Mouse (Mus musculus): ENCODE measurements around the gene F2rl2. TPM values are rescaled to one million over a fixed set of nuclear protein-coding genes. Genes with fewer than 3 reads are reported as not detected.

F2rl2 gene
- polyA plus RNA-seq, 1 experiment from 2014 or later: 0.30 TPM

DNA sequence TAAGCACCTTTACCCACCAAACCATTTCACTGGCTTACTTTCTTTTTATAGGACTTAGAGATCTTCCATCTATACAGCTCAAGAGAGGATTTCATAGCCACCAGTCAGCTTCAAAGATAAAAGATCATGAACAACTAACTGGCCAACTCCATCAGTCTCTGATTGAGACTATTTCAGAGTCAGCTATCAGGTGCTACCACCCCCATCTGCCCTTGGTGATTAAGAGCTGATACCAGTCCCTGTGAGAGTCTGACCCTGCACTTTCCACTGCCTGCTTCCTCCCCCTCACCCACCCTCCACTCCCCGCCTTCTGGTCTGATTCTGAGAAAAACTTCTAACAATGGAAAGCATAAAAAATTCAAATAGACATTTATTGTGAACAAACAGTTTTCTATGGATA, 8.1 kb upstream of the F2rl2 start:
- no peaks in the 10 kb centered on the region for H3K9me3 ChIP-seq (replicated peaks; ENCODE audit: control insufficient read depth, low read length, poor library complexity, severe bottlenecking)
- no peak overlapping the region for H3K9ac ChIP-seq (ENCODE audit: low read depth, low read length)
- H3K27ac ChIP-seq (ENCODE audit: low read length): no peak overlapping the region
- H3K4me1 ChIP-seq (ENCODE audit: control insufficient read depth, insufficient read depth, low read length): no peaks in the 10 kb centered on the region
- H3K4me3 ChIP-seq (ENCODE audit: low read depth, low read length): no peak overlapping the region
- no peak for ATAC-seq
- 100% methylated on average over 1 of the region's 1 CpGs for WGBS
- H3K27me3 ChIP-seq (ENCODE audit: control insufficient read depth, insufficient read depth, low read depth, low read length): no peaks in the 10 kb centered on the region
- no peaks in the 10 kb centered on the region for H3K36me3 ChIP-seq (ENCODE audit: control insufficient read depth, insufficient read depth, low read length)
- no peak overlapping the region for H3K4me2 ChIP-seq (ENCODE audit: low read length)

- Histone ChIP-seq H3K9me3 (replicated peaks; ENCODE audit: control insufficient read depth, low read length, poor library complexity, severe bottlenecking) (no peaks in the 10 kb centered on the region), H3K9ac (ENCODE audit: low read depth, low read length) (no peak overlapping the region), H3K36me3 (ENCODE audit: control insufficient read depth, insufficient read depth, low read length) (no peaks in the 10 kb centered on the region), H3K27ac (ENCODE audit: low read length) (no peak overlapping the region), H3K27me3 (ENCODE audit: control insufficient read depth, insufficient read depth, low read depth, low read length) (no peaks in the 10 kb centered on the region), H3K4me2 (ENCODE audit: low read length) (no peak overlapping the region), H3K4me1 (ENCODE audit: control insufficient read depth, insufficient read depth, low read length) (peaks cover 4% of the 10 kb centered on the region; the same call in 1 of the 2 replicates), H3K4me3 (ENCODE audit: low read depth, low read length) (no peak overlapping the region)
- no peak for ATAC-seq
- WGBS: 92% methylated on average over 8 of the region's 8 CpGs
Measured at GRCm38 (mm10) chr13:95692201-95692600, 4.5 kb upstream of the F2rl2 start.

DNA sequence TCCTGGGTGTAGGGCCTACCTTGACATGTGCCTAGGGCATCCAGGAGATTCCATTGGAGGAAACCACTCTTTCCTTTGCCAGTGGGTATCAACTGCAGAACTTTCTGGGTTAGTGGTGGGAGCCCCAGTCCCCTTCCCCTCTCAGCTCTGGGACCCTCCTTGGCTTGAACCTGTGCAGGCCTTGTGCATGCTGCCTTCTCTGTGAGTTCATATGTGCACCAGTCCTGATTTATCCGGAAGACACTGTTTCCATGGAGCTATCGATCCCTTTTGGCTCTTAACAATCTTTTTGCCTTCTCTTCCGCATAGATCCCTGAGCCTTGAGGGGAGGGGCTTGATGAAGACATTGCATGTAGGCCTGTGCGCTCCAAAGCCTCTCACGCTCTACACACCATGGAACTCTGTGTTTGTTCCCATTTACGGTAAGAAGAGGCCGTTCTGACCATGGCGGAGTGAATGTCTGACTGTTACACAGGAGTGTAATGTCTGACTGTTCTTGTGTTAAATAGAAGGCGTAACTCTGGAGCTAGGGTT, 466 bp upstream of the F2rl2 start:
- Histone ChIP-seq H3K4me3 (ENCODE audit: low read depth, low read length) (no peak overlapping the region), H3K4me1 (ENCODE audit: control insufficient read depth, insufficient read depth, low read length) (peaks cover 4% of the 10 kb centered on the region; the same call in 1 of the 2 replicates), H3K36me3 (ENCODE audit: control insufficient read depth, insufficient read depth, low read length) (no peaks in the 10 kb centered on the region), H3K27me3 (ENCODE audit: control insufficient read depth, insufficient read depth, low read depth, low read length) (no peaks in the 10 kb centered on the region), H3K4me2 (ENCODE audit: low read length) (no peak overlapping the region), H3K9ac (ENCODE audit: low read depth, low read length) (no peak overlapping the region), H3K27ac (ENCODE audit: low read length) (no peak overlapping the region), H3K9me3 (replicated peaks; ENCODE audit: control insufficient read depth, low read length, poor library complexity, severe bottlenecking) (no peaks in the 10 kb centered on the region)
- 74% methylated on average over 9 of the region's 9 CpGs for WGBS
- ATAC-seq: no peak

DNA sequence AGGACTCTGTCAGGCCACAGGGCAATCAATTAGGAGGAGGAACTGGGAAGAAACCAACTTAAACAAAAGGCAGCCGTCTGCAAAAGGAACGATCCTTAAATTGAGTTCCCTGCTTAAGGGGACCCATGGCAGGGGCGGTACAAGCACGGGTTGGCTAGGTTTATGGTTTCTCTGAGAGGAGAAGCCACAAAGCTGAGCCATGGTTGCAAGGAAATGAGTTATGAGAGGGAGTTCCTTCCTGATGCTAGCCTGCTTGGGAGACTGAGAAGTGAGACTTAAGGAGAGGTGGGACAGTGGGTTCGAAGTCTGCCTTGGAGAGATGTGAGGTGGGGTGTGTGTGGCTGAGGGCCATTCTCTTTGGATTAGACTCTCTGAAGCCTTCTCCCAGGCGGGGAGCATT, 1.2 kb downstream of the F2rl2 start:
- Histone ChIP-seq H3K9me3 (replicated peaks; ENCODE audit: control insufficient read depth, low read length, poor library complexity, severe bottlenecking) (no peaks in the 10 kb centered on the region), H3K27me3 (ENCODE audit: control insufficient read depth, insufficient read depth, low read depth, low read length) (no peaks in the 10 kb centered on the region), H3K36me3 (ENCODE audit: control insufficient read depth, insufficient read depth, low read length) (no peaks in the 10 kb centered on the region), H3K4me3 (ENCODE audit: low read depth, low read length) (no peak overlapping the region), H3K9ac (ENCODE audit: low read depth, low read length) (no peak overlapping the region), H3K4me1 (ENCODE audit: control insufficient read depth, insufficient read depth, low read length) (peaks cover 4% of the 10 kb centered on the region; the same call in 1 of the 2 replicates), H3K27ac (ENCODE audit: low read length) (no peak overlapping the region), H3K4me2 (ENCODE audit: low read length) (no peak overlapping the region)
- ATAC-seq: no peak
- 52% methylated on average over 6 of the region's 6 CpGs for WGBS

GRCm38 (mm10) chr13:95703376-95703775, 6.7 kb downstream of the F2rl2 start:
- H3K9me3 ChIP-seq (replicated peaks; ENCODE audit: control insufficient read depth, low read length, poor library complexity, severe bottlenecking): no peaks in the 10 kb centered on the region
- H3K27ac ChIP-seq (ENCODE audit: low read length): no peak overlapping the region
- no peaks in the 10 kb centered on the region for H3K36me3 ChIP-seq (ENCODE audit: control insufficient read depth, insufficient read depth, low read length)
- H3K27me3 ChIP-seq (ENCODE audit: control insufficient read depth, insufficient read depth, low read depth, low read length): no peaks in the 10 kb centered on the region
- no peak overlapping the region for H3K4me2 ChIP-seq (ENCODE audit: low read length)
- ATAC-seq: no peak
- H3K9ac ChIP-seq (ENCODE audit: low read depth, low read length): no peak overlapping the region
- no peak overlapping the region for H3K4me3 ChIP-seq (ENCODE audit: low read depth, low read length)
- H3K4me1 ChIP-seq (ENCODE audit: control insufficient read depth, insufficient read depth, low read length): no peaks in the 10 kb centered on the region
- WGBS: 80% methylated on average over 5 of the region's 5 CpGs

DNA sequence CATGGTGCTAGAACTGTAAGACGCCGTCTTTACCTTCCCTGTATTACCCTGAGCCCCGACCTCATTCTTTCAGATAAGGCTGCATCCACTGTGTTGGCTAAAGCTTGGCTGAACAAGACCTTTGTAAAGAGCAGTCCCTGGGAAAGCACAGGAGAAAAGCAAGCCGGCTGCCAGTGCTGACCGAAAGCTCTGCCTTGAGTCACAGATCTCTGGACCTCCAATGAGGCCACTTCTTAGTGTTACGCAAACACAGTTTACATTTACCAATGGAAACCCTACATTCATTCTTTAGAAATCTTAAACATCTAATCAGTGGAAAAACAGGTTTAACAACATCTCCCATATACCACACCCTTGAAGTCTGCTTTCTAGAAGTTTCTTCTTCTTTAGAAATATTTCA, 8.9 kb downstream of the F2rl2 start:
- no peak overlapping the region for H3K4me3 ChIP-seq (ENCODE audit: low read depth, low read length)
- no peak overlapping the region for H3K4me2 ChIP-seq (ENCODE audit: low read length)
- H3K27me3 ChIP-seq (ENCODE audit: control insufficient read depth, insufficient read depth, low read depth, low read length): no peaks in the 10 kb centered on the region
- 93% methylated on average over 6 of the region's 6 CpGs for WGBS
- ATAC-seq: no peak
- no peaks in the 10 kb centered on the region for H3K9me3 ChIP-seq (replicated peaks; ENCODE audit: control insufficient read depth, low read length, poor library complexity, severe bottlenecking)
- H3K36me3 ChIP-seq (ENCODE audit: control insufficient read depth, insufficient read depth, low read length): no peaks in the 10 kb centered on the region
- H3K9ac ChIP-seq (ENCODE audit: low read depth, low read length): no peak overlapping the region
- no peak overlapping the region for H3K27ac ChIP-seq (ENCODE audit: low read length)
- H3K4me1 ChIP-seq (ENCODE audit: control insufficient read depth, insufficient read depth, low read length): no peaks in the 10 kb centered on the region

GRCm38 (mm10) chr13:95712054-95712453, 15.4 kb downstream of the F2rl2 start:
- ATAC-seq: no peak
- Histone ChIP-seq H3K9ac (ENCODE audit: low read depth, low read length) (no peak overlapping the region), H3K4me2 (ENCODE audit: low read length) (no peak overlapping the region), H3K9me3 (replicated peaks; ENCODE audit: control insufficient read depth, low read length, poor library complexity, severe bottlenecking) (no peaks in the 10 kb centered on the region), H3K27me3 (ENCODE audit: control insufficient read depth, insufficient read depth, low read depth, low read length) (no peaks in the 10 kb centered on the region), H3K4me3 (ENCODE audit: low read depth, low read length) (no peak overlapping the region), H3K4me1 (ENCODE audit: control insufficient read depth, insufficient read depth, low read length) (no peaks in the 10 kb centered on the region), H3K36me3 (ENCODE audit: control insufficient read depth, insufficient read depth, low read length) (no peaks in the 10 kb centered on the region), H3K27ac (ENCODE audit: low read length) (no peak overlapping the region)

GRCm38 (mm10) chr13:95712570-95713268, 16.1 kb downstream of the F2rl2 start:
- H3K4me2 ChIP-seq (ENCODE audit: low read length): no peak overlapping the region
- no peak overlapping the region for H3K9ac ChIP-seq (ENCODE audit: low read depth, low read length)
- H3K27ac ChIP-seq (ENCODE audit: low read length): no peak overlapping the region
- no peaks in the 10 kb centered on the region for H3K4me1 ChIP-seq (ENCODE audit: control insufficient read depth, insufficient read depth, low read length)
- no peaks in the 10 kb centered on the region for H3K27me3 ChIP-seq (ENCODE audit: control insufficient read depth, insufficient read depth, low read depth, low read length)
- H3K36me3 ChIP-seq (ENCODE audit: control insufficient read depth, insufficient read depth, low read length): no peaks in the 10 kb centered on the region
- ATAC-seq: no peak
- 93% methylated on average over 9 of the region's 9 CpGs for WGBS
- no peak overlapping the region for H3K4me3 ChIP-seq (ENCODE audit: low read depth, low read length)
- H3K9me3 ChIP-seq (replicated peaks; ENCODE audit: control insufficient read depth, low read length, poor library complexity, severe bottlenecking): no peaks in the 10 kb centered on the region

DNA sequence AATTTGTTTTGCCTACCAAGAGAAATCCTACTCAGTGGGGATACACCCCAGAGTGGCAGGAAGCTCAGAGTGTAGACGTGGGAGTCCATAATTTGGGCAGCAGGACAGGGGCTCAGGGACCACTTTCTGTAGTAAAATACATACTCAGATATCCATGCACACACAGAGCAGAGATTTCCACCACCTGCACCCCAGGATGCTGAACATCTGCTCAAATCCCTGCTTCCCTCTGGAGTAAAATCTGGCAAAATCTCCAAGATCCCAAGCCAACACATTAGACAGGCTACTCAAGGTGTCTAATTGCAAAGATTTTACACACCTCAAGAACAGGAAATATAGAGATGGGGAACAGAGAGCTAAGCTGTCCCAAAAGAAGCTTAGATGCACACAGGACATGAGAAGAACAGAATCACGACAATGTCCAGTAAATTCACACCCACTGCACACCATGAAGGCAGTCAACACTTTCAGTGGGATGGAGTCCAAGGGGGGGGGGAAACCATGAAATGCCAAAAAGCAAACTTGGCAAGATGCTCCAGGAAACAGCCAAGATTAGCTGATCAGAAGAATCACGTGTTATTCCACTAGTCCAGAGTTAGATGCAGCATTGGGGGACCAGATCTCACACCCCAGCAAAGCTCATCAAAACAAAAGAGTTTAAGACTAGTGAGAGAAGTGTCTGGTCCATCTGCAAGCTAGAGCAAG, 17.8 kb downstream of the F2rl2 start:
- H3K36me3 ChIP-seq (ENCODE audit: control insufficient read depth, insufficient read depth, low read length): no peaks in the 10 kb centered on the region
- H3K4me1 ChIP-seq (ENCODE audit: control insufficient read depth, insufficient read depth, low read length): no peaks in the 10 kb centered on the region
- no peak overlapping the region for H3K4me2 ChIP-seq (ENCODE audit: low read length)
- H3K4me3 ChIP-seq (ENCODE audit: low read depth, low read length): no peak overlapping the region
- no peaks in the 10 kb centered on the region for H3K27me3 ChIP-seq (ENCODE audit: control insufficient read depth, insufficient read depth, low read depth, low read length)
- no peak overlapping the region for H3K27ac ChIP-seq (ENCODE audit: low read length)
- H3K9ac ChIP-seq (ENCODE audit: low read depth, low read length): no peak overlapping the region
- 81% methylated on average over 3 of the region's 3 CpGs for WGBS
- ATAC-seq: no peak
- H3K9me3 ChIP-seq (replicated peaks; ENCODE audit: control insufficient read depth, low read length, poor library complexity, severe bottlenecking): no peaks in the 10 kb centered on the region

Measured in midbrain, embryonic 16.5 days (tissue).